Mouse (Mus musculus) lung, postnatal 14 days (tissue): ENCODE results near the gene Srsf10.

Source experiments
- DNase-seq: peaks from one replicate; pipeline ENCODE4 v3.0.0; 2021

The Srsf10 gene

DNA sequence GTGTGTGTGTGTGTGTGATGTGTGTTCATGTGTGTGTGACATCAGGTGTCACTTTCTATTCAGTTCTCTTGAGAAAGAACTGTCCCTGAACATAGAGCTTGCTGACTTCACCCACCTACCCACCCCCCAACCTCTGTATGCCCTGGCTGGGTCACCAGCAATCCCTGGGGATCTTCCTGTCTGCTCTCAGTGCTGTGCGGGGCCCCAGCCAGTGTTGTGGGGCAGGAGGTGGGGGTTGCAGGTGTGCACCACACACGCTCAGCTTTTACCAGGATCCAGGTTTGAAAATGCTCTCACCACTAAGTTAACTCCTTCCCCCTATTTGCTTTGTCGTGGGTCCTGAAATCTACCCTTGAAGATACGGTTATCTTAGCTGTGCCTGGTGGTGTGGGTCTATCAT, 30.6 kb downstream of the Srsf10 start:
- DNase-seq = no peak

DNA sequence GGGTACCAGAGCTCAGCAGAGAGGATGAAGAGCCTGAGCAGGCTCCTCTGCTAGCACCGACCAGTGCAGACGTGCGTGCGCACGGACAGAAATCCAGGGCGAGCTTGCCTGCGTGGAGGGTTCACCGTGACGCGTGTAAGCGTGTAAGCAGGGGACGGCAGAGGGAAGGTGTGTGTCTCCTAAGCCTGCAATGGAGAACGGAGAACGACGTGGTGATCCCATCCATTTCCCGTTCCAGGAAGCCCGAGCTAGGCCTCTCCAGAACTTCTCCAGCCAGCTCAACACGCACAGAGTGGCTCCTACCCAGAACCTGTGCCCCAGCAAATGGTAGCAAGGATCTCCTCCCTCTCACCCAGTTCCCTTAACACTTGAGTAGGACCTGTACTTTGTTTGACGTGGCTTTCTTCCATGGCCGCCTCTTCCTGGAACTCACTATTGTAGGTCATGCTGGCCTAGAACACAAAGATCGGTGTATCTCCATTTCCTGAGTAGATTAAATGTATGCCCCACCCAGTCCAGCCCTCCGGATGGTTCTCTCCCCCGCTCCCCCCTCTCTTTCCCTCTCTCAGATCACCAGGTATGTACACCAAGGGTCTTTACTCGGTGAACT, 33.0 kb downstream of the Srsf10 start:
- DNase-seq = no peak

- DNase-seq = no peak
These were observed 33.8 kb downstream of the Srsf10 start for GRCm38 (mm10) chr4:135889146-135889883.

DNA sequence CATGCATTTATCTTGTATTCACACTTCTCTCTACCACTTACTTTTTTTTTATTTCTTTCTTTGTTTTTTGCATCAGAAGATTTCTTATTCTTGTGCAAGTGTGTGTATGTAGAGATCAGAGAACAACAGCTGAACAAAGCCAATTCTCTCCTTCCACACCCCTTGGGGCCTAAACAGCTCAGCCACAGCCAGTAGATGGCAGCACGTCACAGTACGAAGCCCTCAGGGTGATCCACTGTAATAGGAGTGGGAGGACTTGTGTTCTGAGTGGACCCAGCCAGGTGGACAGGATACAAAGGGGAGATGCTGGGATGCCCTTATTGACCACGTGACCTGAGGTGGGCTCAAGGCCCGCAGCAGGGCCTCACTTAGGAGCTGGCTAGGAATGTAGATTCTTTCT, 34.3 kb downstream of the Srsf10 start:
- DNase-seq = peak; percentile 88

DNA sequence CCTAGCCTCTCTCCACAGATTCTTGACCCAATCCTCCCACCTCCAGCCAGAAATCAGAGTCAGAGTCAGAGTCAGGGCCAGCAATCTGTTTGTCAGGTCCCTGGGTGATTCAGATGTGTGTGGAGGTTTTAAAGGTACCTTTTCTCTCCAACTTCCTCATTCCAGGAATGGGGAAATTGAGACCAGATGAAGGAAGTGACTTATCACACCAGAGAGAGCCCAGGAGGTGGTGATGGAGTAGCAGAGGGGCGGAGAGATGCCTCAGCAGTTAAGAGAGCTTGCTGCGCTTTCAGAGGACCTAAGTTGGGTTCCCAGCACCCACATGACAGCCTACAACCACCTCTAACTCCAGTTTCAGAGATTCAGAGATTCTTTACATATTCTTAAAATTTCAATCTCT, 36.0 kb downstream of the Srsf10 start:
- no peak for DNase-seq

GRCm38 (mm10) chr4:135892884-135893283, 37.3 kb downstream of the Srsf10 start:
- no peak for DNase-seq

- DNase-seq = no peak
These were observed 39.6 kb downstream of the Srsf10 start, which contains the start of gene Cnr2 for GRCm38 (mm10) chr4:135895071-135895571. Gene Cnr2, plus strand, starts transcription at chr4:135895394.

DNA sequence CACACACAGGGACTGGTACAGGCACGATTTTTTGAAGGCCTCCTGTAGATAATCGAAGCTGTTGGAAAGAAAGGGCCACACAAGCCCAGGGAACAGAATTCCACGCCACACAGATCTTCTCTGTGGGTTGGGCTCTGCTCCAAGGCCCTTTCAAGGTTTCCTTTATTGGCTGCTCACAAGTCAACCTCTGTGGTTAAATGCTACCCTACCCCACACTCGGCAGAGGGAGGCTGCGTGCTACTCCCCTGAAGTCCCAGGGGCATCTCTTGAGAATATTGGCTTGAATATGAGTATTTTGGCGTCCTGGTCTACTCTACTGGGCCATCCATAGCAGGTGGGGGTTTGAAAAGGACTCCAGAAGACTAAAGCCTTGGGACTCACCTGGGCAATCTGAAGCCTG, 40.6 kb downstream of the Srsf10 start:
- no peak for DNase-seq

GRCm38 (mm10) chr4:135898380-135899049, 43.0 kb downstream of the Srsf10 start:
- peak; percentile 47 for DNase-seq

GRCm38 (mm10) chr4:135899050-135899448, 43.5 kb downstream of the Srsf10 start:
- DNase-seq = no peak

DNA sequence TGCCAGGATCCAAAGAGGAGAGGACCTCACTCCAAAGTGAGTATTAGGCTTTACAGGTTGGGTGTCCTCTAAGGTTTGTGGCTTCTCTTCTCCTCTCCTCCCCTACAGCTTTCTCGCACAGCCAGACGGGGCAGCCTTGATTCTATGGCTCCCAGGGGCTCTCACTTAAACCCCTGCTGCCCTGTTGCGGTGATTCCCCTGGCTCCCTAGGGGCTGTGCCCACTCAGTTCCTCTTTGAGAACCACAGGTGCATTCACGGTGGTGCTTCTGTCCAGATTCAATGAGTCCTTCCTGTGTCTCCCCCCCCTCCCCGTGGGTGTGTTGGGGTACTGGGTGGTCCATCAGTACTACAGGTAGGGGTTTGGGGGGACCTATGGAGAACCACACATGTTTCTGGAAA, 44.5 kb downstream of the Srsf10 start:
- DNase-seq = no peak

DNA sequence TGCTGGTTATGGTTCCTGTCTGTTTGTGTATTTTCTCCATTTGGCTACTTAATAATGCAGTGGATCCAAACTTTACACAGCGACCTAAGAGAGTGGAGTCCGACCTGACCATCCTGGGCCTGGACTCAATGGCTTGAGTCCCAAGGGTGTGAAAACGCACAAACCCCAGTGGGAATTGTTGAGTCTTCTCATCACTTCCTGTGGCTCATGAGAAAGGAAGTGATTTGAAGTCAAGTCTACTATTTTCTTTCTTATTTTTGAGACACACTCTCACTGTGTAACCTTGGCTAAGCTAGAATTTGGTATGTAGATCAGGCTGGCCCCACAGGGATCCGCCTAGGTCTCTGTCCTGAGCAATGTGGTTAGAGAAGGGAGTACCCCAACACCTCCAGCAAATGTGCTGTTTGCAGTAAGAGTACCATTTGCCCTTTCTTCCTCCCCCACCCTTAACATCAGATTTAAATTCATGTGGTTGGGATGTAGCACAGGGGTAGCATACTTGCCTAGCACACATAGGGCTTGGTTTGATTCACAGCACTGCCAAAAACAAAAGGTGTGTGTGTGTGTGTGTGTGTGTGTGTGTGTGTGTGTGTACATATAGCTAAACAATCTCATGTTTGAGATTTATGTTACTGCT, 47.2 kb downstream of the Srsf10 start:
- DNase-seq = no peak

- DNase-seq = no peak
These were observed 49.3 kb downstream of the Srsf10 start for GRCm38 (mm10) chr4:135904810-135905209.

DNA sequence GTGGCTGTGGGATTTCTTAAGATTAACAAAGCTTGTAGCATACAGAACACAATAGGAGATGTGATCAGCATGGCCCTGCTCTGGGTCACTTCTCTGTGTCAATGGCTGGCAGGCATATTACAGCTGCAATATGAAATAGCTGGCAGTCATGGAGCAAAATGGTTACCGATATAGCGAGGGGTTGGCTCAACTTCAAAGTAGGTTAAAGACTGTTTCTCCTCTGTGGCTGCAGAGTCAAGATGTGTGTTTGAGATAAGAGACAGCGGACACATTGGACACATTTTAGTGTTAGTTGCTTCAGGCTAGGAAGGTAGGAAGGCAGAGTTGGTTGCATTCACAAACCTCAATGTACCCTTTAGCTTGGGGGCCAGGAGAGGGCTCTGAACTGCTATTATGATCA, 51.1 kb downstream of the Srsf10 start:
- DNase-seq = no peak

DNA sequence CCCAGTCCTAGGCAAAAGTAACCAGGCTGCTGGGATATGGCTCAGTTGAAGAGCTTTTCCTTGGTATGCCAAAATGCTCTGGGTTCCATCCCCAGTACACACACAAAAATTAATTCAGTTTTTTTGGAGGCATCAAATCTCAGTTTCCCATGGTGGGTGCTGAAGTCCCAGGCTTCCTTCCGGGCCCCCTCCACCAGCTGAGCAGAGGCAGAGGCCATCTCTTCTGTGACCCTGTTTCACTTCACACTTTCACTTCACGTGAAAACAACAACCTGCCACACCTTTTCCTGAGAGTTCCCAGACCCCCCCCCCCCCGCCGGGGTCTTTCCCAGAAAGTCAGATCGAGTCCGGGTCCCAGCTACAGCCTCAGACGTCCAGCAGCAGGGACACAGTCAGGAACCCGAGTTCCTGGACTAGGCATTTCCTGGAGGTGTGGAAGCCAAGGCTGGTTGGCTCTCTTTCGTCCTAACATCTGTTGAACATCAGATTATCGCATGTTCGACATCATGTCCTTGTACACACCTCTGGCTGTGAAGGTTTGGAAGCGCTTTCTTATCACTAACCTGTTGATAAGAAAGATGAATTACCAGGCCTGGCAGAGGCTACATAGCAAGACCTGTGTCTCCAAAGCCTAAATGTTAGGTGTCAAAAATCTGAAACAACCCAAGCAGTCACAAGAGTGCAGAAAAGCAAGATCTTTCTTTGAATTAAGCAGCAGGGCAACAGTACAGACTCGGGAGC, 53.9 kb downstream of the Srsf10 start:
- no peak for DNase-seq

DNA sequence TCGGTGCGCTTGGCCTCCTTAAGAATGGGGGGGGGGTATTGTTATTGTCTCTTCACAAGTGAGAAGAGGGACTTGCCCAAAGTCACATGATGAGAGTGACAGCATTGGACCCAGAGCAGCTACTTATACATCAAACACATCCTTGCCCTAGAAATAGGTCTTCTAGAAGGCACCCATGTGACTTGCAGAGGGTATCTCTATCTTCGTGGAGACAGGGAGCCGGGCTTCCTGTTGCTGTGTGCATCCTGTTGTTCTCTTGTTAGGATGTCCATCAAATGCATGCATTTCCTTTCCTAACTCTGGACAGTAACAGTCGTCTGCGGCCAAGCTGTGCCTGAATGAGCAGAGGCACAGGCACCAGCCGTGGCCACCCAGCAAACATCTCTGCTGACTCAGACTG, 56.0 kb downstream of the Srsf10 start:
- DNase-seq = no peak

- no peak for DNase-seq
These were observed 56.6 kb downstream of the Srsf10 start for GRCm38 (mm10) chr4:135912164-135912563.

DNA sequence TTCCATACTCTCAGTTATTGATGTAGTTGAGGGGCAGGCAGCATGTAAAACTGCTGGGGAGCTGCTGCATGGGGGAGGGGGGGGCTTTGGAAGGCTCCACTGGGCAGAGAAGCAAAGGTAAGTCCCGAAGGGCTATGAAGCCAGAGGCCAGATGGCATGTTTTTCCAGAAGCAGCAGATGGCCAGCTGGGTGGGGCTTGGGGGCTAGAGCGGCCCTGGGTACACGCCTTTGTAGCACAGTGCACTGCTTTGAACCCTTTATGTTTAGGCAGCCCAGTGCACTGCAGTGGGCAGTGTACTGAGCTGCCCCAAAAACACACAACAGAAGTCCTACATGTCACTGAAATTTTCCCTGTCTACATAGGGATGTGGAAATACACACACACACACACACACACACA, 57.3 kb downstream of the Srsf10 start:
- DNase-seq = no peak

GRCm38 (mm10) chr4:135913433-135913832, 57.9 kb downstream of the Srsf10 start:
- DNase-seq = no peak

DNA sequence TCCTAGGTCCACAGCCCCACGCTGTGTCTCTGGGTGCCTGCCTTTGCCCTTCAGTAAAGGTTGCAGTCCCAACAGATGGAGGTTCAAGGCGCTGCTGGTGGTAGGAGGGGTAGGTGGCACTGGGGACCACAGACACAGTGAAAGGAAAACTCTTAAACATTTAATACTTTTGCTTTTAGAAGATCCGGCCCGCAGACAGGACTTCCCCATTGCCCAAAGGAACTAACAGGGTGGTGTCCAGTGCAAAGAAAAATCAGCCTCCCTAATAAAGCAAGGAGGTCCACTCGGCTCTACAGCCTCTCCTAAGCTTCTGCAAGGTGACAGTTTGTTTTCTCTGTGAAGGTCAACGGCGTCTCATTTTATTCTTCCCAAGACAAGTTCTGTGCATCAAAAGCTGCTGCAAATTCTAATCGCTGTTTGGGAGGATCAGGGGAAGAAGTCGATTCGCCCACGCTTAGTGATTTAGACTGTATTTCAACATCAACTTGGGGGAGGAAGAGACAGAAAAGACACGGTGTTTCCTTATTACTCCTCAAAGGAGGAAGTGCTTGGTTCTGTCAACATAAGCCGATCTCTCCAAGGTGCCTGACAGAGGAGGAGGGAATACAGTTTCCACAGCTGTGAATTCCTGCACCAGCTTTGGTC, 63.2 kb downstream of the Srsf10 start:
- DNase-seq = no peak

- DNase-seq = no peak
These were observed 63.7 kb downstream of the Srsf10 start for GRCm38 (mm10) chr4:135919280-135919639.
